Mouse (Mus musculus) embryonic facial prominence, embryonic 13.5 days (tissue): Measurements from ENCODE around the gene Ranbp3l. TPM values are rescaled to one million over a fixed set of nuclear protein-coding genes. Genes with fewer than 3 reads are reported as not detected.
"Not testable (repeated sequence)": the region's sequence is repeated elsewhere in the genome, so short reads cannot be mapped to it uniquely, and the experiment has no call there.

Experiments used
- ATAC-seq: fragments of 200-750 bp; cut with Nextera tagmentation; 2 replicates; pipeline ENCODE4 v1.8.0; 2017; ENCODE audit warnings: low read depth; ENCODE audit not compliant: insufficient number of reproducible peaks, insufficient read depth, low FRiP score, low TSS enrichment
- H3K27ac ChIP-seq: fragments of 300-500 bp; sonication (generic); 2 replicates; pipeline ENCODE4 v1.5.1; 2015; ENCODE audit warnings: moderate library complexity, mild to moderate bottlenecking, inconsistent platforms
- H3K27me3 ChIP-seq: fragments of 300-500 bp; sonication (generic); 2 replicates; pipeline ENCODE4 v1.6.1; 2015; ENCODE audit warnings: mild to moderate bottlenecking, inconsistent platforms
- H3K36me3 ChIP-seq: fragments of 300-500 bp; sonication (generic); 2 replicates; pipeline ENCODE4 v1.6.1; 2015; ENCODE audit warnings: mild to moderate bottlenecking, inconsistent platforms
- H3K4me1 ChIP-seq: fragments of 300-500 bp; sonication (generic); 2 replicates; pipeline ENCODE4 v1.6.1; 2015; ENCODE audit warnings: inconsistent platforms
- H3K4me2 ChIP-seq: fragments of 300-500 bp; sonication (generic); 2 replicates; pipeline ENCODE4 v1.6.1; 2015; ENCODE audit warnings: moderate library complexity, mild to moderate bottlenecking, inconsistent platforms
- H3K4me3 ChIP-seq: fragments of 300-500 bp; sonication (generic); 2 replicates; pipeline ENCODE4 v1.5.1; 2015; ENCODE audit warnings: mild to moderate bottlenecking, inconsistent platforms
- H3K9ac ChIP-seq: fragments of 300-500 bp; sonication (generic); 2 replicates; pipeline ENCODE4 v1.6.1; 2015; ENCODE audit warnings: mild to moderate bottlenecking, inconsistent platforms
- H3K9me3 ChIP-seq: fragments of 300-500 bp; sonication (generic); 2 replicates; pipeline ENCODE4 v1.6.1; 2016; ENCODE audit warnings: inconsistent platforms
- WGBS: fragments of 180-500 bp; shearing (Covaris S2); methylation state at CpG from one replicate; pipeline ENCODE4 v1.1.7; 2015; ENCODE audit warnings: mixed read lengths; 5-methylcytosine and 5-hydroxymethylcytosine counted together
- polyA plus RNA-seq: library from polyadenylated mRNA; unstranded; fragments of >200 nt; fragmentation: Nextera tagmentation; extraction: Ambion mirVana; gene quantifications from 2 replicates; pipeline ENCODE4 v1.2.1, GENCODE M21; 2015

The Ranbp3l gene
- polyA plus RNA-seq, 1 experiment from 2014 or later: 1.9 TPM

DNA sequence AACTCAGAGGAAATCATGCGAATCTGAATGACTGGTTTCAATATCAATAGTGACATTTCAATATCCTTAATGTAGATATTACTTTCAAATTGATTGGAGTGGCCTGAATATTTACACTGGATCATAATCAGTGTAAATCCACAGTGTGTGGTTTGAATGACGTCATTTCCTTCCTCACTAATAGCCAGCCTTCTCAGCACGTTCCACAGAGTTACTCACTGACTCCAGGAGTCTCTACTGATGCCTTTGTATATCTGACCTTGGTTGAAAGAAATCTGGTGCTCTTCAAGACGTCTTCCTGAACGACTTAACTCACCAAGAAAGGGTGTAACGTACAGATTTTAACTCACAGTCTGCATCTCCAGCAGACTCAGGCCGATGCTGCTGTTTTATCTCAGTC lies 27.7 kb downstream of the Ranbp3l start:
- no peaks in the 10 kb centered on the region for H3K27me3 ChIP-seq
- H3K4me1 ChIP-seq: no peaks in the 10 kb centered on the region
- no peaks in the 10 kb centered on the region for H3K36me3 ChIP-seq
- H3K4me3 ChIP-seq: no peak overlapping the region
- no peaks in the 10 kb centered on the region for H3K9me3 ChIP-seq
- no peak overlapping the region for H3K4me2 ChIP-seq
- WGBS: 53% methylated on average over 7 of the region's 7 CpGs
- ATAC-seq: no peak
- H3K9ac ChIP-seq: no peak overlapping the region
- no peak overlapping the region for H3K27ac ChIP-seq

DNA sequence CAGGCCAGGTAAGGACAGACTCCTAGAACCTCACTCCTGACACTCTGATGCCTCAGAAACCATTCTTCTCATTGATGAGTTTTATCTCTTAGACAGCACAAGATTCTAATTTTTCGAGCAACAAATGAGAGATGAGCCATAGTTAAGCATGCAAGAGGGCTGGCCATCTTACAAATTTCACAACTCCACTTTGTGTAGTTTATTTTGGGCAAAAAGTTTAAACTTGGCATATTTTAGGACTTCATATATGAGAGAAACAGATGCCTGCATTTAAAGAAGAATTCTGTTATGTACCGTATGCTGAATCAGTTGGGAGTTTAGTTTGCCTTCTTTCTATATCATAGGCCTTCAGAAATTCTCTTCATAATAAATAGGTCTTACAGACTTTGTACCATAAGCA lies 35.0 kb downstream of the Ranbp3l start:
- Histone ChIP-seq H3K4me2 (no peak overlapping the region), H3K27me3 (no peaks in the 10 kb centered on the region), H3K36me3 (no peaks in the 10 kb centered on the region), H3K9ac (no peak overlapping the region), H3K9me3 (no peaks in the 10 kb centered on the region), H3K4me3 (no peak overlapping the region), H3K4me1 (no peaks in the 10 kb centered on the region), H3K27ac (no peak overlapping the region)
- 75% methylated on average over 2 of the region's 2 CpGs for WGBS
- ATAC-seq: no peak

DNA sequence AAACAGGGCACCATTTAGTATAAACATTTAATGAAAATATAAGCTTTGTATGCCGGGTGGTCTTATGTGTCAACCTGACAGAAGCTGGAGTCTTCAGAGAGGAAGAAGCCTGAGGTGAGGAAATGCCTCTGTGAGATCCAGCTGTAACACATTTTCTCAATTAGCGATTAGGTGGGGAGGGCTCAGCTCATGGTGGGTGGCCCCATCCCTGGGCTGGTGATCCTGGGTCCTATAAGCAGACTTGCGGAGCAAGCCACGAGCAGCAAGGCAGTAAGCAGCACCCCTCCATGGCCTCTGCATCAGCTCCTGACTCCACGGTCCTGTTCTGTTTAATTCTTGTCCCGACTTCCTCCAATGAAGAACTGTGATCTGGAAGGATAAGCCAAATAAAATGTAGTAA lies 41.4 kb downstream of the Ranbp3l start:
- no peaks in the 10 kb centered on the region for H3K27me3 ChIP-seq
- H3K4me1 ChIP-seq: no peaks in the 10 kb centered on the region
- no peak overlapping the region for H3K4me2 ChIP-seq
- H3K9ac ChIP-seq: no peak overlapping the region
- H3K36me3 ChIP-seq: no peaks in the 10 kb centered on the region
- no peak overlapping the region for H3K4me3 ChIP-seq
- ATAC-seq: no peak
- WGBS: 26% methylated on average over 6 of the region's 6 CpGs
- no peak overlapping the region for H3K27ac ChIP-seq
- H3K9me3 ChIP-seq: no peaks in the 10 kb centered on the region

DNA sequence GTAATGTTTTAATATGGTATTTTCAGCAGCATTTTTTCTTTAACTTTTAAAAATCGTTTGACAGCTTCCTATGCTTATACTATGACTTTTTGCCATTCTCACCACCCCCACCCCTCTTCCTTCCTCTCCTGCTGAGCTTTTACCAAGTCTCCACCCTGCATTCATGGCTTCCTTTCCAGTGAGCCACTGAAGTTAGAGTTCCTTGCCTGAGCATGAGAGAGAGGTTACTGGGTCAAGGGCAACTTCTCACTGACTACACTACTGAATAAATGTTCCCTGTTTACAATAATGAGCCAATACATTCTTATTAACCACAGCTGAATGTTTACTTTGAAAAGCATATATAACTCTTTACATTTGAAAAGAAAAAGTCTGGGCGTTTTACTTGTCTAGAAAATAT lies 46.8 kb downstream of the Ranbp3l start:
- Histone ChIP-seq H3K4me3 (no peak overlapping the region), H3K36me3 (no peaks in the 10 kb centered on the region), H3K9me3 (no peaks in the 10 kb centered on the region), H3K27me3 (no peaks in the 10 kb centered on the region), H3K4me1 (no peaks in the 10 kb centered on the region), H3K27ac (no peak overlapping the region), H3K4me2 (no peak overlapping the region), H3K9ac (no peak overlapping the region)
- ATAC-seq: no peak
- 65% methylated on average over 2 of the region's 2 CpGs for WGBS

DNA sequence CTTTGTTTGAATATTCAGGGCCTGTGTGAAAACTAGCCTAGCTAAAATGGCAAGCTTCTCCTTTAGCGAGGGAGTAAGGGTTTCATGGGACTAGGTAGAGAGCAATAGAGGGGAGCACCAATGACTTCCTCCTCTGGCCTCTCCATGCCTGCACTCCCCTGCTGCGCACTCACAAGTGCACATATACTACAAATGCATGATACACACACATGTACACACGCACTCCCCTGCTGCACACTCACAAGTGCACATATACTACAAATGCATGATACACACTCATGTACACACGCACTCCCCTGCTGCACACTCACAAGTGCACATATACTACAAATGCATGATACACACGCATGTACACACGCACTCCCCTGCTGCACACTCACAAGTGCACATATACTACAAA lies 47.7 kb downstream of the Ranbp3l start:
- H3K9me3 ChIP-seq, H3K4me3 ChIP-seq, H3K27ac ChIP-seq, H3K4me2 ChIP-seq, H3K4me1 ChIP-seq, ATAC-seq, H3K27me3 ChIP-seq, H3K9ac ChIP-seq, H3K36me3 ChIP-seq: not testable (repeated sequence)
- WGBS: 80% methylated on average over 6 of the region's 6 CpGs

DNA sequence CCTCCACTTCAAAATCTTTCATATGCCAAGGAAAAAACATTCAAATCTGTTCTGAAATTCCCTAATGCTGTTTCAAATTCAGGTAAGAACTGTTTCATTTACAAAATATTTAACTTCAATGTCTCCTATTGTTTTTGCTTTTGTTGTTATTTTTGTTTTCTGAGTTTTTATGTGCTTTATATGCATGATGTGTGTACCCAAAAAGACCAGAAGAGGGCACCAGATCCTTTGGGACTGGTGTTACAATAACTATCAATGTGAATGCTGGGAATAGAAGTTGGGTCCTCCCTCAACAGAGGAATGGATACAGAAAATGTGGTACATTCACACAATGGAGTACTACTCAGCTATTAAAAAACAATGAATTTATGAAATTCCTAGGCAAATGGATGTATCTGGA lies 88.0 kb downstream of the Ranbp3l start:
- Histone ChIP-seq H3K9me3 (no peaks in the 10 kb centered on the region), H3K27ac (no peak overlapping the region), H3K36me3 (no peaks in the 10 kb centered on the region), H3K27me3 (no peaks in the 10 kb centered on the region), H3K4me1 (no peaks in the 10 kb centered on the region), H3K9ac (no peak overlapping the region), H3K4me2 (no peak overlapping the region), H3K4me3 (no peak overlapping the region)
- no peak for ATAC-seq

DNA sequence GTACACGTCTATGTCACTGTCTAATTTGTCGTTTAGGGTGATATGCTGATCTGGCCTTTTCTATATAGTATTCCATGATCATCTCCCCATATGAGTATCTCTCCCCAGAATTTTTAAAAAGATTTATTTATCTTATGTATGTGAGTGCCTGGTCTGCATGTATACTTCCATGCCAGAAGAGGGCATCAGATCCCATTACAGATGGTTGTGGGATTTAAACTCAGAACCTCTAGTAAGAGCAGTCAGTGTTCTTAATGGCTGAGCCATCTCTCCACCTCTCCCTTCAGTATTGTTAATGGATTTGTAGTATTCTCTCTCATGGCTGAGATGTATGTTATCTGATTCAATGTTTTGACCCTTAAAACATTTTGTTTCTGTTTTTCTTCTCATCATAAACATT lies 92.1 kb downstream of the Ranbp3l start:
- H3K27me3 ChIP-seq: no peaks in the 10 kb centered on the region
- ATAC-seq: no peak
- H3K27ac ChIP-seq: no peak overlapping the region
- H3K36me3 ChIP-seq: no peaks in the 10 kb centered on the region
- 86% methylated on average over 2 of the region's 2 CpGs for WGBS
- H3K4me1 ChIP-seq: no peaks in the 10 kb centered on the region
- no peaks in the 10 kb centered on the region for H3K9me3 ChIP-seq
- no peak overlapping the region for H3K4me3 ChIP-seq
- H3K4me2 ChIP-seq: no peak overlapping the region
- H3K9ac ChIP-seq: no peak overlapping the region

DNA sequence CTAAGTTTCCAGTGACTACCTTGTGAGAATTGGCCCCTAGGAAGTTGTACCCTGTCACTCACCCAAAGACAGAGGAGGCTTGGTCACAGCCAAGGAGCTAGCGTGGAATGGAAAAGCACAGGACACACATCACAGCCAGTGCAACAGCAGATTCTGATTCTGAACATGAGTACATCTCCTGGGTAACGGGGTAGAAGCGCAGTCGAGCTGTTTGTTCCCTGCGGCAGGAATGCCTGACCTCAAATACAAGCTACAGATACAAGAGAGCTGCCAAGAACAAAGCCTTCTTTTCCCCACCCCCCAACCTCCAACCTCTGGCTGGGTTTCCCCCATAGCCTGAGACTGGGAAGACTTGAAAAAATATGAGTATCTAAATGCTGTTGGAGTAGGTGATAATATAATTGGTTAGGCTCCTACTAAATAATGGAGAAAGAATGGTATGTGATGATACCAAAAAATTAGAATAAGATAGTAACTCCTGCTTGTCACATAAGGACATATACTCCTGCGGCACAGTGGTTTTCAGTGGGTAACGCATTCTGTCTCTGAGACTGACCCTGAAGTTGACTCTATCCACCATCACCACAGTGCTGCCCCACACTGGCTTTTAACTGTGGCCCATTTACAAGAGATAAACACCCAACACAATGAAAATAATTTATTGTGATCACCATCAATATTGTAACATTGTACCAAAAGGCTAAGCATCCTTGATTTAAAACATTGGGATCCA lies 93.6 kb downstream of the Ranbp3l start:
- H3K36me3 ChIP-seq: no peaks in the 10 kb centered on the region
- H3K4me1 ChIP-seq: no peaks in the 10 kb centered on the region
- WGBS: 53% methylated on average over 7 of the region's 7 CpGs
- H3K27me3 ChIP-seq: no peaks in the 10 kb centered on the region
- no peak for ATAC-seq
- H3K9me3 ChIP-seq: no peaks in the 10 kb centered on the region
- no peak overlapping the region for H3K4me2 ChIP-seq
- H3K4me3 ChIP-seq: no peak overlapping the region
- H3K9ac ChIP-seq: no peak overlapping the region
- no peak overlapping the region for H3K27ac ChIP-seq

DNA sequence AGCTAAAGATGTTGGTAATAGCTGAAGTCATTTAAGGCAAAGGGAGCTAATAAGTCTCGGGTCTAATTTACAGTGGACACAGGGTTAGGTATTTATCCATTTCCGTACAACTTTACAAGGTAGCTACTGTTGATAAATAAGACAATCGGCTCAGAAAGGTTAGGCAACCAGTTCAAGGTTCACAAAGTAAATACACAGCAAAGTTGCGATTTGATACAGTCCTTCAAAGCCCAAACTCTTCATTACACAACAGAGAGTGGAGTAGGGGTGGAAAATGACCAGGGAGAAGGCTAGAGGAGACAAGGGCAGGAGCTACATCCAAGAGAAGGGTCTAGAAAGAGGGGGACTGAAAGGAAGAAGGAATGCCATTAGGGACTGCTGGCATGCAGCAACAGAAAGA lies 101.1 kb downstream of the Ranbp3l start:
- Histone ChIP-seq H3K9ac (no peak overlapping the region), H3K9me3 (no peaks in the 10 kb centered on the region), H3K36me3 (no peaks in the 10 kb centered on the region), H3K27ac (no peak overlapping the region), H3K4me2 (no peak overlapping the region), H3K27me3 (no peaks in the 10 kb centered on the region), H3K4me3 (no peak overlapping the region), H3K4me1 (peaks cover 22% of the 10 kb centered on the region)
- ATAC-seq: no peak
- 82% methylated on average over 4 of the region's 4 CpGs for WGBS

DNA sequence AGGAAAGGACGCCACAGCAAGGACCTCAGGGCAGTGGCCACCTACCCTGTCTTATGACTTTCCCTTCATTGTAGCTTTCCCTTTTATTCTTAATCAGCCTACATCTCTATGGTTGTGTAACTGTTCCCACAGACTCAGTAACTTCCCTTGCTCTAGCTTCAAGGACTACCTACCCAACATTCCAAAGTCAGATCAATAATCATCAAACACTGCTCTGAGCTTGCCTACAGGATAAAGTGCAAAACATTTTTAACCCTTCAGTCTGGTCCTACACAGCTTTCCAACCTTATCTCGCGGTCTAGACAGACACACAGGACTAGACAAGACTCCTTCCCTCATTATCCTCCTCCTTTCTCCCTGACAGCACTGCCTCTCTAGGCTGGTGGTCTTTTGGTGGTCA lies 102.6 kb downstream of the Ranbp3l start:
- WGBS: 3% methylated on average over 3 of the region's 3 CpGs
- 0 out of 2 replicates have a peak, but pooled peaks have one; percentile 3 for ATAC-seq
- no peaks in the 10 kb centered on the region for H3K9me3 ChIP-seq

DNA sequence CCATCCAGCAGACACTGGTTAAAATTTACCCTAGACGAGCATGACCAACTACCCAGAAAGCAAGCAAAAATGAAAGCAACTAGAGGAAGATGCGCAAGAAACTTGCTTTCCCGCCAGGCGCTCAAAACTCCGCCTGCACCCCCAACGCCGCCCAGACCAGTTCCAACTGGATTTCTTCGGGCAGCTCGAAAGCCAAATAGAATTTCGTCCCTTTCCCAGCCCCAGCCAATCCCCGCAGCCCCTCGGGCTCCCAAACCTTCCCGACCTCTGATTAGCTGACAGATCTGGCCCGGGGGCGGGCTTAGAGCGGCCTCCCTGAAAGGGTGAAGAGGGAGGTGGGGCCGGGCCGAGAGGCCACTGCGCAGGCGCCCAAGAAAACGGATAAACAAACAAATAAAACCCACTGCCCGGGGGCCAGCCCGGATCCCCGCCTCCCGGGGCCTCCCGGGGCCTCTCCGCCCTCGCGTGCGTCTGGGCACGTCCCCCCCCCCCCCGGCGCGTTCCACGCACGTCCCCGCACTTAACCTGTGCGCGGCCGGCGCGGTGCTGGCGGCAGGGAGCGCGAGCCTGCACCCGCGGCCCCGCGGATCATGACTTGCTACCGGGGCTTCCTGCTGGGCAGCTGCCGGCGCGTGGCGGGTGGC lies 103.3 kb downstream of the Ranbp3l start, which contains the start of gene Nadk2:
Gene Nadk2 (plus strand): TSS at position 349 of the 644 bp plus-strand sequence.
- Histone ChIP-seq H3K4me2 (peak within 1 kb of the TSS; percentile 65), H3K9me3 (no peaks in the 10 kb centered on the region), H3K9ac (peak within 1 kb of the TSS; percentile 95), H3K27ac (peak within 1 kb of the TSS; percentile 93), H3K27me3 (no peaks in the 10 kb centered on the region), H3K4me1 (peaks cover 37% of the 10 kb centered on the region), H3K4me3 (peak within 1 kb of the TSS; percentile 93), H3K36me3 (no peaks in the 10 kb centered on the region)
- peak; percentile 100 for ATAC-seq
- under 1% methylated on average over 41 of the region's 54 CpGs for WGBS

More for the DNA sequence above, 102.6 kb downstream of the Ranbp3l start:
- Histone ChIP-seq H3K27ac (peak overlapping the region; percentile 93), H3K27me3 (no peaks in the 10 kb centered on the region), H3K9ac (peak overlapping the region; percentile 78), H3K4me2 (peak overlapping the region; percentile 65), H3K4me3 (peak overlapping the region; percentile 93), H3K36me3 (no peaks in the 10 kb centered on the region), H3K4me1 (peaks cover 32% of the 10 kb centered on the region)
